Mouse (Mus musculus) stomach, postnatal 0 days (tissue): Measurements from ENCODE around the gene Msi2. TPM values are rescaled to one million over a fixed set of nuclear protein-coding genes. Genes with fewer than 3 reads are reported as not detected.

ENCODE experiments used
- ATAC-seq: fragments of 200-750 bp; cut with Nextera tagmentation; 2 replicates; pipeline ENCODE4 v1.8.0; 2017; ENCODE audit not compliant: low FRiP score, low TSS enrichment
- DNase-seq: peaks from one replicate; pipeline ENCODE4 v3.0.0-alpha.2; 2016; ENCODE audit warnings: low spot score
- H3K27ac ChIP-seq: fragments of 300-500 bp; sonication (generic); replicated peaks from 2 replicates; pipeline ENCODE4 v1.5.1; 2014; ENCODE audit warnings: mild to moderate bottlenecking, control low read depth
- H3K27me3 ChIP-seq: fragments of 300-500 bp; sonication (generic); 2 replicates; pipeline ENCODE4 v1.6.1; 2014; ENCODE audit warnings: low read length; ENCODE audit not compliant: control insufficient read depth, insufficient read depth
- H3K36me3 ChIP-seq: fragments of 300-500 bp; sonication (generic); 2 replicates; pipeline ENCODE4 v1.6.1; 2014; ENCODE audit warnings: low read length, mixed read lengths; ENCODE audit not compliant: control insufficient read depth, insufficient read depth
- H3K4me1 ChIP-seq: fragments of 300-500 bp; sonication (generic); replicated peaks from 2 replicates; pipeline ENCODE4 v1.6.1; 2014; ENCODE audit warnings: antibody characterized with exemption; ENCODE audit not compliant: control insufficient read depth, insufficient read depth
- H3K4me2 ChIP-seq: fragments of 300-500 bp; sonication (generic); replicated peaks from 2 replicates; pipeline ENCODE4 v1.6.1; 2014; ENCODE audit warnings: low read depth, mild to moderate bottlenecking, control low read depth, moderate library complexity
- H3K4me3 ChIP-seq: fragments of 300-500 bp; sonication (generic); 2 replicates; pipeline ENCODE4 v1.5.1; 2014; ENCODE audit warnings: low read depth, low read length, control low read depth
- H3K9ac ChIP-seq: fragments of 300-500 bp; sonication (generic); 2 replicates; pipeline ENCODE4 v1.6.1; 2014; ENCODE audit warnings: mild to moderate bottlenecking, low read length, control low read depth, mixed read lengths
- H3K9me3 ChIP-seq: fragments of 300-500 bp; sonication (generic); 2 replicates; pipeline ENCODE4 v1.6.1; 2016; ENCODE audit warnings: low read length; ENCODE audit not compliant: control insufficient read depth
- CTCF ChIP-seq: IDR thresholded peaks from 2 replicates; pipeline ENCODE4 v1.5.1; 2016; ENCODE audit warnings: antibody characterized with exemption, low read depth, mild to moderate bottlenecking, moderate library complexity
- EP300 ChIP-seq: optimal IDR thresholded peaks from 2 replicates; pipeline ENCODE3; 2016; ENCODE audit warnings: antibody characterized with exemption
- WGBS: fragments of 180-500 bp; shearing (Covaris S2); extraction: QIAGEN DNeasy Blood & Tissue Kit; methylation state at CpG from one replicate; pipeline ENCODE4 v1.1.7; 2014; 5-methylcytosine and 5-hydroxymethylcytosine counted together
- polyA plus RNA-seq: library from polyadenylated mRNA; unstranded; fragments of >200 nt; fragmentation: Nextera tagmentation; extraction: Ambion mirVana; gene quantifications from 2 replicates; pipeline ENCODE4 v1.2.1, GENCODE M21; 2015

The Msi2 gene
- polyA plus RNA-seq, 1 experiment from 2014 or later: 6.7 TPM

GRCm38 (mm10) chr11:88676597-88676996 lies 41.7 kb downstream of the Msi2 start:
- Histone ChIP-seq H3K9ac (no peak overlapping the region), H3K27ac (no peak overlapping the region), H3K27me3 (no peaks in the 10 kb centered on the region), H3K4me3 (no peak overlapping the region), H3K4me2 (no peak overlapping the region), H3K36me3 (no peaks in the 10 kb centered on the region; the same call in 1 of the 2 replicates), H3K9me3 (no peaks in the 10 kb centered on the region), H3K4me1 (peaks cover 5% of the 10 kb centered on the region)
- DNase-seq (no peak), ATAC-seq (peak; percentile 25; the same call in 1 of the 2 replicates)
- WGBS: 50% methylated on average over 2 of the region's 2 CpGs
- no peak for TF ChIP-seq CTCF
- TF ChIP-seq EP300: no peak

GRCm38 (mm10) chr11:88675526-88676353 lies 42.6 kb downstream of the Msi2 start:
- H3K4me1 ChIP-seq: peaks cover 5% of the 10 kb centered on the region
- peak; percentile 27; the same call in 1 of the 2 replicates for ATAC-seq
- H3K4me3 ChIP-seq: no peak overlapping the region
- no peak overlapping the region for H3K9ac ChIP-seq
- peak overlapping the region; percentile 18; the same call in 1 of the 2 replicates for H3K27ac ChIP-seq
- TF ChIP-seq CTCF (no peak), EP300 (no peak)
- WGBS: 54% methylated on average over 18 of the region's 18 CpGs
- no peaks in the 10 kb centered on the region for H3K27me3 ChIP-seq
- DNase-seq: no peak
- no peaks in the 10 kb centered on the region; the same call in 1 of the 2 replicates for H3K36me3 ChIP-seq
- H3K9me3 ChIP-seq: no peaks in the 10 kb centered on the region
- H3K4me2 ChIP-seq: no peak overlapping the region

GRCm38 (mm10) chr11:88674075-88674474 lies 44.2 kb downstream of the Msi2 start:
- no peaks in the 10 kb centered on the region for H3K27me3 ChIP-seq
- H3K4me2 ChIP-seq: no peak overlapping the region
- 93% methylated on average over 9 of the region's 9 CpGs for WGBS
- H3K4me1 ChIP-seq: peaks cover 5% of the 10 kb centered on the region
- H3K9me3 ChIP-seq: no peaks in the 10 kb centered on the region
- ATAC-seq: no peak
- no peaks in the 10 kb centered on the region; the same call in 1 of the 2 replicates for H3K36me3 ChIP-seq
- H3K4me3 ChIP-seq: no peak overlapping the region
- no peak for TF ChIP-seq CTCF
- TF ChIP-seq EP300: no peak
- DNase-seq: no peak
- no peak overlapping the region for H3K27ac ChIP-seq
- H3K9ac ChIP-seq: no peak overlapping the region

GRCm38 (mm10) chr11:88670925-88671324 lies 47.4 kb downstream of the Msi2 start:
- DNase-seq (no peak), ATAC-seq (no peak)
- H3K27ac ChIP-seq: no peak overlapping the region
- H3K4me1 ChIP-seq: peaks cover under 1% of the 10 kb centered on the region
- TF ChIP-seq EP300 (no peak), CTCF (no peak)
- no peaks in the 10 kb centered on the region for H3K27me3 ChIP-seq
- no peak overlapping the region for H3K9ac ChIP-seq
- no peaks in the 10 kb centered on the region; the same call in 1 of the 2 replicates for H3K36me3 ChIP-seq
- WGBS: 84% methylated on average over 5 of the region's 5 CpGs
- no peak overlapping the region for H3K4me2 ChIP-seq
- no peak overlapping the region for H3K4me3 ChIP-seq
- H3K9me3 ChIP-seq: no peaks in the 10 kb centered on the region

- peak; percentile 13; the same call in 1 of the 2 replicates for ATAC-seq
- DNase-seq: no peak
- Histone ChIP-seq H3K4me3 (no peak overlapping the region), H3K27me3 (no peaks in the 10 kb centered on the region), H3K4me1 (no peaks in the 10 kb centered on the region), H3K4me2 (no peak overlapping the region), H3K9ac (no peak overlapping the region), H3K36me3 (no peaks in the 10 kb centered on the region), H3K9me3 (no peaks in the 10 kb centered on the region), H3K27ac (no peak overlapping the region)
- WGBS: 88% methylated on average over 7 of the region's 7 CpGs
- TF ChIP-seq EP300 (no peak), CTCF (no peak)
Observed at GRCm38 (mm10) chr11:88669106-88669505, 49.2 kb downstream of the Msi2 start.

GRCm38 (mm10) chr11:88668345-88668744 lies 50.0 kb downstream of the Msi2 start:
- TF ChIP-seq EP300: no peak
- TF ChIP-seq CTCF: no peak
- DNase-seq (no peak), ATAC-seq (no peak)
- Histone ChIP-seq H3K4me2 (no peak overlapping the region), H3K27ac (no peak overlapping the region), H3K4me3 (no peak overlapping the region), H3K27me3 (no peaks in the 10 kb centered on the region), H3K4me1 (no peaks in the 10 kb centered on the region), H3K9ac (no peak overlapping the region), H3K9me3 (no peaks in the 10 kb centered on the region), H3K36me3 (no peaks in the 10 kb centered on the region)
- WGBS: 83% methylated on average over 14 of the region's 14 CpGs
